Mouse (Mus musculus): Measurements from ENCODE around the gene Cdc42bpb. TPM values are rescaled to one million over a fixed set of nuclear protein-coding genes. Genes with fewer than 3 reads are reported as not detected.

Cdc42bpb gene
- polyA plus RNA-seq, 1 experiment from 2014 or later = 43.4 TPM

GRCm38 (mm10) chr12:111356216-111356615, 21.3 kb downstream of the Cdc42bpb start:
- H3K9ac ChIP-seq (ENCODE audit: low read depth, low read length) = no peak overlapping the region
- no peak overlapping the region for H3K4me2 ChIP-seq (replicated peaks; ENCODE audit: low read depth, low read length)
- ATAC-seq (ENCODE audit: low FRiP score, low TSS enrichment) = no peak
- no peaks in the 10 kb centered on the region for H3K36me3 ChIP-seq (ENCODE audit: control insufficient read depth, insufficient read depth, low read length)
- no peaks in the 10 kb centered on the region for H3K27me3 ChIP-seq (ENCODE audit: control insufficient read depth, insufficient read depth, low read length)
- WGBS = 81% methylated on average over 8 of the region's 8 CpGs
- H3K9me3 ChIP-seq (ENCODE audit: control insufficient read depth, low read length) = no peaks in the 10 kb centered on the region
- H3K4me3 ChIP-seq (ENCODE audit: low read length) = no peak overlapping the region
- H3K4me1 ChIP-seq (ENCODE audit: control insufficient read depth, insufficient read depth, low read length) = peaks cover 22% of the 10 kb centered on the region
- no peak overlapping the region for H3K27ac ChIP-seq (ENCODE audit: low read depth, low read length)

GRCm38 (mm10) chr12:111354142-111354541, 23.4 kb downstream of the Cdc42bpb start:
- Histone ChIP-seq H3K9me3 (ENCODE audit: control insufficient read depth, low read length) (no peaks in the 10 kb centered on the region), H3K4me1 (ENCODE audit: control insufficient read depth, insufficient read depth, low read length) (peaks cover 16% of the 10 kb centered on the region), H3K36me3 (ENCODE audit: control insufficient read depth, insufficient read depth, low read length) (no peaks in the 10 kb centered on the region), H3K4me2 (replicated peaks; ENCODE audit: low read depth, low read length) (no peak overlapping the region), H3K27ac (ENCODE audit: low read depth, low read length) (no peak overlapping the region), H3K27me3 (ENCODE audit: control insufficient read depth, insufficient read depth, low read length) (no peaks in the 10 kb centered on the region), H3K4me3 (ENCODE audit: low read length) (no peak overlapping the region), H3K9ac (ENCODE audit: low read depth, low read length) (no peak overlapping the region)
- no peak for ATAC-seq (ENCODE audit: low FRiP score, low TSS enrichment)
- 69% methylated on average over 5 of the region's 5 CpGs for WGBS

- Histone ChIP-seq H3K4me2 (replicated peaks; ENCODE audit: low read depth, low read length) (no peak overlapping the region), H3K4me3 (ENCODE audit: low read length) (no peak overlapping the region), H3K9ac (ENCODE audit: low read depth, low read length) (no peak overlapping the region), H3K27me3 (ENCODE audit: control insufficient read depth, insufficient read depth, low read length) (no peaks in the 10 kb centered on the region), H3K4me1 (ENCODE audit: control insufficient read depth, insufficient read depth, low read length) (peaks cover 16% of the 10 kb centered on the region), H3K36me3 (ENCODE audit: control insufficient read depth, insufficient read depth, low read length) (no peaks in the 10 kb centered on the region), H3K27ac (ENCODE audit: low read depth, low read length) (no peak overlapping the region), H3K9me3 (ENCODE audit: control insufficient read depth, low read length) (no peaks in the 10 kb centered on the region)
- peak; percentile 83 for ATAC-seq (ENCODE audit: low FRiP score, low TSS enrichment)
- WGBS = 67% methylated on average over 15 of the region's 15 CpGs
Observed at GRCm38 (mm10) chr12:111353439-111353915, 24.0 kb downstream of the Cdc42bpb start.

GRCm38 (mm10) chr12:111353008-111353407, 24.5 kb downstream of the Cdc42bpb start:
- 77% methylated on average over 11 of the region's 11 CpGs for WGBS

GRCm38 (mm10) chr12:111352520-111352919, 25.0 kb downstream of the Cdc42bpb start:
- Histone ChIP-seq H3K36me3 (ENCODE audit: control insufficient read depth, insufficient read depth, low read length) (no peaks in the 10 kb centered on the region), H3K27me3 (ENCODE audit: control insufficient read depth, insufficient read depth, low read length) (no peaks in the 10 kb centered on the region), H3K27ac (ENCODE audit: low read depth, low read length) (no peak overlapping the region), H3K4me1 (ENCODE audit: control insufficient read depth, insufficient read depth, low read length) (peaks cover 13% of the 10 kb centered on the region; the same call in 1 of the 2 replicates), H3K4me2 (replicated peaks; ENCODE audit: low read depth, low read length) (no peak overlapping the region), H3K9ac (ENCODE audit: low read depth, low read length) (no peak overlapping the region), H3K4me3 (ENCODE audit: low read length) (no peak overlapping the region), H3K9me3 (ENCODE audit: control insufficient read depth, low read length) (no peaks in the 10 kb centered on the region)
- WGBS = 73% methylated on average over 10 of the region's 10 CpGs
- no peak for ATAC-seq (ENCODE audit: low FRiP score, low TSS enrichment)

More at GRCm38 (mm10) chr12:111353008-111353407, 24.5 kb downstream of the Cdc42bpb start:
- H3K27ac ChIP-seq (ENCODE audit: low read depth, low read length) = no peak overlapping the region
- H3K9ac ChIP-seq (ENCODE audit: low read depth, low read length) = no peak overlapping the region
- no peaks in the 10 kb centered on the region for H3K36me3 ChIP-seq (ENCODE audit: control insufficient read depth, insufficient read depth, low read length)
- no peak overlapping the region for H3K4me2 ChIP-seq (replicated peaks; ENCODE audit: low read depth, low read length)
- no peaks in the 10 kb centered on the region for H3K27me3 ChIP-seq (ENCODE audit: control insufficient read depth, insufficient read depth, low read length)
- no peaks in the 10 kb centered on the region for H3K9me3 ChIP-seq (ENCODE audit: control insufficient read depth, low read length)
- H3K4me1 ChIP-seq (ENCODE audit: control insufficient read depth, insufficient read depth, low read length) = peaks cover 11% of the 10 kb centered on the region
- no peak overlapping the region for H3K4me3 ChIP-seq (ENCODE audit: low read length)
- ATAC-seq (ENCODE audit: low FRiP score, low TSS enrichment) = no peak

- Histone ChIP-seq H3K27ac (ENCODE audit: low read depth, low read length) (no peak overlapping the region), H3K4me3 (ENCODE audit: low read length) (no peak overlapping the region), H3K36me3 (ENCODE audit: control insufficient read depth, insufficient read depth, low read length) (no peaks in the 10 kb centered on the region), H3K4me1 (ENCODE audit: control insufficient read depth, insufficient read depth, low read length) (peaks cover 19% of the 10 kb centered on the region), H3K9me3 (ENCODE audit: control insufficient read depth, low read length) (no peaks in the 10 kb centered on the region), H3K27me3 (ENCODE audit: control insufficient read depth, insufficient read depth, low read length) (no peaks in the 10 kb centered on the region), H3K4me2 (replicated peaks; ENCODE audit: low read depth, low read length) (no peak overlapping the region), H3K9ac (ENCODE audit: low read depth, low read length) (no peak overlapping the region)
- WGBS = 84% methylated on average over 15 of the region's 15 CpGs
- ATAC-seq (ENCODE audit: low FRiP score, low TSS enrichment) = no peak
Observed at GRCm38 (mm10) chr12:111349540-111350231, 27.8 kb downstream of the Cdc42bpb start.

- H3K9me3 ChIP-seq (ENCODE audit: control insufficient read depth, low read length) = no peaks in the 10 kb centered on the region
- no peak overlapping the region for H3K4me2 ChIP-seq (replicated peaks; ENCODE audit: low read depth, low read length)
- H3K36me3 ChIP-seq (ENCODE audit: control insufficient read depth, insufficient read depth, low read length) = peaks cover 30% of the 10 kb centered on the region
- ATAC-seq (ENCODE audit: low FRiP score, low TSS enrichment) = no peak
- H3K4me3 ChIP-seq (ENCODE audit: low read length) = no peak overlapping the region
- no peak overlapping the region for H3K9ac ChIP-seq (ENCODE audit: low read depth, low read length)
- no peak overlapping the region for H3K27ac ChIP-seq (ENCODE audit: low read depth, low read length)
- WGBS = 51% methylated on average over 1 of the region's 1 CpGs
- H3K27me3 ChIP-seq (ENCODE audit: control insufficient read depth, insufficient read depth, low read length) = no peaks in the 10 kb centered on the region
- H3K4me1 ChIP-seq (ENCODE audit: control insufficient read depth, insufficient read depth, low read length) = peaks cover 11% of the 10 kb centered on the region
Observed at GRCm38 (mm10) chr12:111343956-111344355, 33.6 kb downstream of the Cdc42bpb start.

GRCm38 (mm10) chr12:111340692-111341091, 36.8 kb downstream of the Cdc42bpb start:
- Histone ChIP-seq H3K27me3 (ENCODE audit: control insufficient read depth, insufficient read depth, low read length) (no peaks in the 10 kb centered on the region), H3K9me3 (ENCODE audit: control insufficient read depth, low read length) (no peaks in the 10 kb centered on the region), H3K4me3 (ENCODE audit: low read length) (no peak overlapping the region), H3K36me3 (ENCODE audit: control insufficient read depth, insufficient read depth, low read length) (peaks cover 57% of the 10 kb centered on the region), H3K4me2 (replicated peaks; ENCODE audit: low read depth, low read length) (no peak overlapping the region), H3K27ac (ENCODE audit: low read depth, low read length) (no peak overlapping the region), H3K9ac (ENCODE audit: low read depth, low read length) (no peak overlapping the region), H3K4me1 (ENCODE audit: control insufficient read depth, insufficient read depth, low read length) (no peaks in the 10 kb centered on the region)
- no peak for ATAC-seq (ENCODE audit: low FRiP score, low TSS enrichment)
- 62% methylated on average over 7 of the region's 7 CpGs for WGBS

GRCm38 (mm10) chr12:111337864-111338354, 39.6 kb downstream of the Cdc42bpb start:
- Histone ChIP-seq H3K4me3 (ENCODE audit: low read length) (no peak overlapping the region), H3K4me2 (replicated peaks; ENCODE audit: low read depth, low read length) (no peak overlapping the region), H3K36me3 (ENCODE audit: control insufficient read depth, insufficient read depth, low read length) (peaks cover 77% of the 10 kb centered on the region), H3K27ac (ENCODE audit: low read depth, low read length) (no peak overlapping the region), H3K27me3 (ENCODE audit: control insufficient read depth, insufficient read depth, low read length) (no peaks in the 10 kb centered on the region), H3K4me1 (ENCODE audit: control insufficient read depth, insufficient read depth, low read length) (no peaks in the 10 kb centered on the region), H3K9me3 (ENCODE audit: control insufficient read depth, low read length) (no peaks in the 10 kb centered on the region), H3K9ac (ENCODE audit: low read depth, low read length) (no peak overlapping the region)
- WGBS = 75% methylated on average over 15 of the region's 15 CpGs
- no peak for ATAC-seq (ENCODE audit: low FRiP score, low TSS enrichment)

Data from kidney, embryonic 14.5 days (tissue).